Mouse (Mus musculus) kidney, postnatal 0 days (tissue): ENCODE measurements at regions not wholly inside any gene's neighbourhood (a gene's known extent, or its start where the extent isn't known, plus 50 kb on each side); places are given as distances from the start of the nearest gene placed in this dataset.
"Not testable (repeated sequence)": the region's sequence is repeated elsewhere in the genome, so short reads cannot be mapped to it uniquely, and the experiment has no call there.

ENCODE experiments used
- ATAC-seq: fragments of 200-750 bp; cut with Nextera tagmentation; replicated peaks from 2 replicates; pipeline ENCODE4 v1.8.0; 2017; ENCODE audit warnings: low read depth, moderate number of reproducible peaks, moderate TSS enrichment, moderate library complexity; ENCODE audit not compliant: low FRiP score
- DNase-seq: peaks from one replicate; pipeline ENCODE4 v3.0.0-alpha.2; 2016; ENCODE audit warnings: low spot score
- H3K27ac ChIP-seq: fragments of 300-500 bp; sonication (generic); 2 replicates; pipeline ENCODE4 v1.5.1; 2014; ENCODE audit warnings: mild to moderate bottlenecking
- H3K27me3 ChIP-seq: fragments of 300-500 bp; sonication (generic); 2 replicates; pipeline ENCODE4 v1.6.1; 2014; ENCODE audit warnings: low read length, mixed read lengths; ENCODE audit not compliant: insufficient read depth
- H3K36me3 ChIP-seq: fragments of 300-500 bp; sonication (generic); 2 replicates; pipeline ENCODE4 v1.6.1; 2014; ENCODE audit warnings: low read length, mixed read lengths; ENCODE audit not compliant: insufficient read depth
- H3K4me1 ChIP-seq: fragments of 300-500 bp; sonication (generic); replicated peaks from 2 replicates; pipeline ENCODE4 v1.6.1; 2014; ENCODE audit warnings: antibody characterized with exemption, low read length, mixed read lengths; ENCODE audit not compliant: insufficient read depth
- H3K4me2 ChIP-seq: fragments of 300-500 bp; sonication (generic); 2 replicates; pipeline ENCODE4 v1.6.1; 2014; ENCODE audit warnings: mild to moderate bottlenecking, low read length, moderate library complexity, mixed read lengths
- H3K4me3 ChIP-seq: fragments of 300-500 bp; sonication (generic); replicated peaks from 2 replicates; pipeline ENCODE4 v1.5.1; 2014; ENCODE audit warnings: low read depth, low read length
- H3K9ac ChIP-seq: fragments of 300-500 bp; sonication (generic); 2 replicates; pipeline ENCODE4 v1.6.1; 2014; ENCODE audit warnings: low read depth, low read length
- H3K9me3 ChIP-seq: fragments of 300-500 bp; sonication (generic); replicated peaks from 2 replicates; pipeline ENCODE4 v1.6.1; 2016; ENCODE audit warnings: low read length, inconsistent platforms, mixed read lengths
- CTCF ChIP-seq: IDR thresholded peaks from 2 replicates; pipeline ENCODE4 v1.5.1; 2016; ENCODE audit warnings: antibody characterized with exemption, low read depth, mild to moderate bottlenecking, moderate library complexity
- WGBS: fragments of 180-500 bp; shearing (Covaris S2); extraction: QIAGEN DNeasy Blood & Tissue Kit; methylation state at CpG from one replicate; pipeline ENCODE4 v1.1.7; 2014; 5-methylcytosine and 5-hydroxymethylcytosine counted together

GRCm38 (mm10) chr14:113838237-113838636, 523.8 kb downstream of the Tpm3-rs7 start:
- Histone ChIP-seq H3K27ac (no peak overlapping the region), H3K4me2 (no peak overlapping the region), H3K4me1 (no peaks in the 10 kb centered on the region), H3K4me3 (no peak overlapping the region), H3K9me3 (no peaks in the 10 kb centered on the region), H3K9ac (no peak overlapping the region), H3K27me3 (no peaks in the 10 kb centered on the region), H3K36me3 (no peaks in the 10 kb centered on the region)
- DNase-seq (peak; percentile 47), ATAC-seq (no peak)
- no peak for TF ChIP-seq CTCF
- 63% methylated on average over 5 of the region's 5 CpGs for WGBS

DNA sequence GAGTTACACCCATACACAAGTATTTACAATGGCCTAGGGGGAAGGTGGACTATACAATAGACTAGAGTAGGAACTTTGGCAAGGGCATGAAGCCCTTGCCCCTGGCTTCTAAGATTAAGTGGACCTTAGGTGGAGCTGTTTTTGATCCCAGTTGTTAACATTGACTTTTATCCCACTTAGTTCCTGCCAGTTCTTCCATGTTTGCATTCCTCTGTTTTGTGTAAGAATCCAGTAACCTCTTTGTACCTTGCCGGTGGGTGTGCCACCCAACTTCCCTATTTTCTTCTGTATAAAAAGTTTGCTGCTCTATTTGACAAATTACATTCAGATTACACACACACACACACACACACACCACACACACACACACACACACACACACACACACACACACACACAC, 533.4 kb downstream of the Tpm3-rs7 start:
- H3K4me3 ChIP-seq, H3K27me3 ChIP-seq, H3K4me1 ChIP-seq, H3K27ac ChIP-seq, H3K9me3 ChIP-seq, H3K36me3 ChIP-seq, DNase-seq, H3K9ac ChIP-seq, ATAC-seq, H3K4me2 ChIP-seq: not testable (repeated sequence)
- 96% methylated on average over 1 of the region's 1 CpGs for WGBS

DNA sequence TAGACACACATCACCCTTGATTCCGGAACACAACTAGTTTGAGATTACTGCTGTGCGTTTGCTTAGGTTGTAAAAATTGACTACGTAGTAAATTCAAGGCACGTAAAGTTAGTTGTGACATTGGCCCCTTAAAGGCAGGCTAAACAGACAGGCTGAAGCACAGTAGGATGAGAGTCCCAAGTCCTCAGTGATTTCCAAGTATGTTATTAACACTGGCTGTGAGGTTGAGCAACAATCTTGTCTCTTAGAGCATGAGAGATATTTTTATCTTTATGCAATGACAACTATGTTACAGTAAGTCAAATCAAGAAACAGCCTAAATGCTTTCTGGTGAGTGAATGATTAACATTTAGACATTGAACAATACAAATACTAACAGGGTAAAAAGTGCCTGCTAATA, 538.6 kb downstream of the Tpm3-rs7 start:
- WGBS, result 57% methylated on average over 4 of the region's 4 CpGs
- ATAC-seq (no peak), DNase-seq (no peak)
- Histone ChIP-seq H3K36me3 (no peaks in the 10 kb centered on the region), H3K4me1 (no peaks in the 10 kb centered on the region), H3K27me3 (no peaks in the 10 kb centered on the region), H3K4me2 (no peak overlapping the region), H3K9me3 (no peaks in the 10 kb centered on the region), H3K9ac (no peak overlapping the region), H3K4me3 (no peak overlapping the region), H3K27ac (no peak overlapping the region)
- TF ChIP-seq CTCF, result no peak

DNA sequence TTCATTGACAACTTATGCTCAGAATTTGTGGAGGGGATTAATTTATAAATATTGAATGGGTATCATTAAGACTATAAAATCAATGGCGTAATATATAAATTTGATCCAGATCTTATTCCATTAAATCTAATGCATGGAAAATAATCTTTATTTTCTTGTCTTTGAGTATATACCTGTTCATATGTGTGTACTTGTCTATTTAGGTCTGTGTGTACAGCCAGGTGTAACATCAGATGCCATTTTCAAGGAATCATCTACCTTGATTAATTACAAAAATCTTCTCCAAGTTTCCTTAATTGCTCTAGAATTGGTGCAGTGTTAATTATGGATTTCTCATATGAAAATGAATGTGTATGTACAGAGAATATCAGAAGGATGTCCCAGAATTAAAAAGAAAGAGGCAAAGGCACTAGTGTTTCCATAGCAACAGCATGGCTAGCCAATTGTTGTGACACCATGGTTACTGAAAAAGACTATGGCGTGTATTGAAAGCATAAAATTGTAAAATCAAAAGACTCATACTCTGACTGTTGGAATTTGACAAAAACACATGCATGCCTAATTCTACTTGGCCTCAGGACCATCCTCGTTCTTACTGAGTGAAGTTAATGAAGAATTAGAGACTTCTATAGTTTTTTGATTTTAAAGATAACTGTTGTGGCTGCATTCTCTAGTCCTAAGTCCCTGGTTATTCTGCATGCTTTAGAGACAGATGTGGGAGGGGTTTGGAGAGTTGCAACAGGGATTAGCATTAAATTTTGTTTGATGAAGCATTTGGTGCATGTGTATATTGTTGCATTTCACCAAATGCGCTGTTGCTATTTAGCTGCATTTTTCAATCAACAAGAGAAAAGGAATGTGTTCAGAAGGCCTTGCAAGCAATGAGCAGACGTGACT, 553.0 kb downstream of the Tpm3-rs7 start:
- Histone ChIP-seq H3K27ac (no peak overlapping the region), H3K27me3 (no peaks in the 10 kb centered on the region), H3K4me1 (no peaks in the 10 kb centered on the region), H3K9ac (no peak overlapping the region), H3K4me2 (no peak overlapping the region), H3K4me3 (no peak overlapping the region), H3K36me3 (no peaks in the 10 kb centered on the region), H3K9me3 (no peaks in the 10 kb centered on the region)
- ATAC-seq (no peak), DNase-seq (no peak)
- no peak for TF ChIP-seq CTCF
- WGBS, result 76% methylated on average over 5 of the region's 5 CpGs

DNA sequence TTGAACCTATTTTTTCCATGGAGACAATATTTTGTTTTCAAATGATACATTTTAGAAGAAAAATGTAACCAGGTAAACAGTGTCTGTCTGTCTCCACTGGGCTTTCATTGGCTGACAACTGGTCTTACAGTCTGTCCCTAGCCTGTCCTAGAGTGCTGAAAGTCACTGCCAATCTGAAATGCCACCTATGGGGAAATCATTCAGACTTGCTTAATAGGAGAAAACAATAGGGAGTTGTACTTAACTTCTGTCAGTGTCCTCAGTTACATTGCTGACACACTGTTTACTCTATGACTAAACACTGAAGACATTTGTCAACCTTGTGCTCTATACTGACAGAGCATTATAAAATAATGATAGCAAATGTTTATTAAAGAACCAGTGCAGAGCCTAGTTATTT, 569.2 kb downstream of the Tpm3-rs7 start:
- ATAC-seq (no peak), DNase-seq (no peak)
- H3K27me3 ChIP-seq, result no peaks in the 10 kb centered on the region
- H3K9me3 ChIP-seq, result no peaks in the 10 kb centered on the region
- TF ChIP-seq CTCF, result no peak
- H3K27ac ChIP-seq, result no peak overlapping the region
- H3K4me3 ChIP-seq, result no peak overlapping the region
- no peak overlapping the region for H3K9ac ChIP-seq
- no peaks in the 10 kb centered on the region for H3K4me1 ChIP-seq
- no peaks in the 10 kb centered on the region for H3K36me3 ChIP-seq
- no peak overlapping the region for H3K4me2 ChIP-seq

GRCm38 (mm10) chr14:113886925-113887871, 572.8 kb downstream of the Tpm3-rs7 start:
- ATAC-seq, result no peak
- H3K27ac ChIP-seq, result no peak overlapping the region
- TF ChIP-seq CTCF, result no peak
- H3K9ac ChIP-seq, result no peak overlapping the region
- WGBS, result 73% methylated on average over 6 of the region's 6 CpGs
- no peaks in the 10 kb centered on the region for H3K4me1 ChIP-seq
- no peak for DNase-seq
- H3K4me2 ChIP-seq, result no peak overlapping the region
- H3K9me3 ChIP-seq, result no peaks in the 10 kb centered on the region
- no peak overlapping the region for H3K4me3 ChIP-seq
- no peaks in the 10 kb centered on the region for H3K27me3 ChIP-seq
- H3K36me3 ChIP-seq, result no peaks in the 10 kb centered on the region
